Mouse (Mus musculus) midbrain, embryonic 10.5 days (tissue): ENCODE measurements around the gene Cit. TPM values are rescaled to one million over a fixed set of nuclear protein-coding genes. Genes with fewer than 3 reads are reported as not detected.

ENCODE experiments used
- DNase-seq: peaks from one replicate; pipeline ENCODE4 v3.0.0-alpha.2; 2017; ENCODE audit warnings: low spot score
- H3K27ac ChIP-seq: fragments of 300-500 bp; sonication (generic); replicated peaks from 2 replicates; pipeline ENCODE4 v1.5.1; 2016; ENCODE audit warnings: mild to moderate bottlenecking
- H3K27me3 ChIP-seq: fragments of 300-500 bp; sonication (generic); 2 replicates; pipeline ENCODE4 v1.6.1; 2016; ENCODE audit warnings: low read depth, mild to moderate bottlenecking; ENCODE audit not compliant: poor library complexity, severe bottlenecking
- H3K36me3 ChIP-seq: fragments of 300-500 bp; sonication (generic); 2 replicates; pipeline ENCODE4 v1.6.1; 2016; ENCODE audit warnings: mild to moderate bottlenecking, moderate library complexity
- H3K4me1 ChIP-seq: fragments of 300-500 bp; sonication (generic); 2 replicates; pipeline ENCODE4 v1.6.1; 2016
- H3K4me3 ChIP-seq: fragments of 300-500 bp; sonication (generic); 2 replicates; pipeline ENCODE4 v1.5.1; 2016; ENCODE audit warnings: mild to moderate bottlenecking, moderate library complexity
- H3K9me3 ChIP-seq: fragments of 300-500 bp; sonication (generic); replicated peaks from 2 replicates; pipeline ENCODE4 v1.6.1; 2016; ENCODE audit warnings: mild to moderate bottlenecking
- whole genome bisulfite sequencing: fragments of 180-500 bp; shearing (Covaris S2); methylation state at CpG from one replicate; pipeline ENCODE4 v1.1.7; 2016; 5-methylcytosine and 5-hydroxymethylcytosine counted together
- polyA plus RNA-seq: library from polyadenylated mRNA; unstranded; fragments of >200 nt; fragmentation: Nextera tagmentation; extraction: Ambion mirVana; gene quantifications from 2 replicates; pipeline ENCODE4 v1.2.1, GENCODE M21; 2016

The Cit gene
- polyA plus RNA-seq, 1 experiment from 2014 or later: 45.5 TPM

DNA sequence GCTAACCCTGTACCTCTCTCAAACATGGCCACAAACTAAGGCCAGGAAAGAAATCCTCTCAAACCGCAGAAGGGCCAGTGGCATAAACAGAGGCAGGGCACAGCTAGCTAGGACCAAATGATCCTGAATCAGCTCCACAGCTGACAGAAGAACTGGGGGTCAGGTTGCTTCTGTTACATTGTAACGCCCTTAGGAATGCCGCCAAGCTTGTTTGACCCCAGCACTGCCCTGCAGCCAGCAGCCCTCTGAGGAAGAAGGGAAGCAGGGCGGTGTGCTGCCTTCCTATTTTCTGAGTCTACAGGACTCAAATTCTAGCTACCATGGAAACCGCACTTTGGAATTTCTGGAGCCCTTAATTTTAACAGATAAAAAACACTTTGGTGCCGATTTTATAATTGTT lies 13.6 kb downstream of the Cit start:
- DNase-seq: no peak
- Histone ChIP-seq H3K36me3 (peaks cover 93% of the 10 kb centered on the region), H3K27me3 (no peaks in the 10 kb centered on the region), H3K9me3 (no peaks in the 10 kb centered on the region), H3K27ac (0 out of 2 replicates have a peak overlapping the region, but pooled peaks have one; percentile 6), H3K4me3 (no peak overlapping the region), H3K4me1 (peaks cover 33% of the 10 kb centered on the region)
- 81% methylated on average over 6 of the region's 6 CpGs for WGBS

DNA sequence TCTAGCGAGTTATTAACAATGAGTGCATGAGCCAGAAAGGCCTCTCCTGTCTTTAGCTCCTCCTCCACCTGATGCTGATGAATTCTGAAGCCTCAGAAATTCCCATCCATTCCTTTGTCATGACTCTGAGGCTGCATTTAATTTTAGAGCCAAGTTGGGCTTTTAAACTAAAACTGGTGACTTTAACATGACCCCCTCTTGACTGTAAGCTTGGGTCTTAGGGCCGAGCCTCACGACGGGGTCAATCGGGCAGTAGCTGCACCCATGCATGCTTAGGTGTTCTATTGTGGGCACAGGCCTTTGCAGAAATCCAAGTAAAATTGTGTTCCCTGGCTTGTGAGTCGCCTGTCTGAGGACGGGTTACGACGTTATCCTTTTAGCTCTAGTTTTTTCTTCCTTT lies 14.4 kb downstream of the Cit start:
- WGBS: 89% methylated on average over 9 of the region's 9 CpGs
- Histone ChIP-seq H3K27me3 (no peaks in the 10 kb centered on the region), H3K36me3 (peaks cover 93% of the 10 kb centered on the region), H3K9me3 (no peaks in the 10 kb centered on the region), H3K4me1 (peaks cover 33% of the 10 kb centered on the region), H3K4me3 (no peak overlapping the region), H3K27ac (no peak overlapping the region)
- DNase-seq: no peak

DNA sequence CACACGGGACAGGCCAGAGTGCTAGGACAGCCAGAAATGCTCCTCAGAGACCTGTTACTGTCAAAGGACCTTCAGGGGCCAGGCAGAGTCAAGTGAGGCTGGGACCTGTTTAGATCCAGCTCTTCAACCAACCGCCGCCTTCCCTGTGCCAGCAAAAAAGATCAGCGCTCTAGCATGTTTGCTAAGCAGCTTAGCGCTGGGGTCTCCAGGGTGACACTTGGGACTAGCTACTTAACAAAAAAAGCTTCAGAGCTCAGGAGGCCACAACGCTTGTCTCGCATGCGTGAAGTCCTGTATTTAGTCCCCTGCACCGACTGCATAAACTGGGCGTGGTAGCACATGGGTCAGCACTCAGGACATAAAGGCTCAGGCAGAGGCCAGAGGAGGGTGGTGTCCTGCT lies 16.9 kb downstream of the Cit start:
- Histone ChIP-seq H3K4me1 (peaks cover 33% of the 10 kb centered on the region), H3K9me3 (no peaks in the 10 kb centered on the region), H3K4me3 (no peak overlapping the region), H3K27me3 (no peaks in the 10 kb centered on the region), H3K27ac (no peak overlapping the region), H3K36me3 (peaks cover 96% of the 10 kb centered on the region)
- WGBS: 78% methylated on average over 10 of the region's 10 CpGs
- peak; percentile 24 for DNase-seq

DNA sequence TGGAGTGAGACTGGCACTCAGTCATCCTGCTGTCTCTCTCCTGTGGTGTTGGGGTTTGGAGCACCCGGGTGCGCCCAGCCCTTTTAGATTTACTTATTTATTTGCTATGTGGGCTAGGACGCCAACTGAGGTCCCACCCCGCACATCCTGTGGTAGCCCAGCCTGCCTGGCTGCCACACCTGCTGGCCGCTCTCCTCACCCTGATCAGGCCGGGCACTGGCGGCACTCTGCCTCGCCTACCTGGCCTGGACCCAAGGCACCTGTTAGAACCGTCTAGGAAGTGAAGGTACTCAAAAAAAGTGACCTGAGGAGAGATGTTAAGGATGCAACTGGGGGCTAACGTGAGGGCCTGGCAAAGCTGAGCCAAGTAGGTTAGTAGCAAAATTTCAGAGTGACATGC lies 17.4 kb downstream of the Cit start:
- H3K4me3 ChIP-seq: no peak overlapping the region
- no peak for DNase-seq
- peaks cover 33% of the 10 kb centered on the region for H3K4me1 ChIP-seq
- no peak overlapping the region for H3K27ac ChIP-seq
- 93% methylated on average over 10 of the region's 10 CpGs for WGBS
- no peaks in the 10 kb centered on the region for H3K27me3 ChIP-seq
- H3K36me3 ChIP-seq: peaks cover 95% of the 10 kb centered on the region
- no peaks in the 10 kb centered on the region for H3K9me3 ChIP-seq

DNA sequence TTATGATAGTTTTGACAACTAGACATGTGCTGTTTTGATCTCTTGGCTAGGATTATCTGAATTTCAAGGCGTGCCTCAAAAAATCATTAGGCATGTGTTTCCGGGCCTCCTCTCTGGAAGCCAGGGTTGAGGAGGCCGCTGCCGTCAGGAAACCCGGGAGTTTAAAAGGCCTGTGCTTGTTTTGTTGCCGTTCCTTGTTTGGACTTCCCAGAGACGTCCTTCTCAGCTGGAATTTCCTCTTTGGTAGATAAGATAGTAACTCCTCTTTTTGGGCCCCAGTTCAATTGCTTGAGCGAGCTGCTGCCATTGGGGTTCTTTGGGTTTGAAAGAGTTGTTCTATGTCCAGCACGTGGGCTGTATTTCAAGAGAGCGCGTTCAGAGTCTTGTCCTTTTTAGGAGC lies 21.2 kb downstream of the Cit start:
- no peak for DNase-seq
- no peak overlapping the region for H3K27ac ChIP-seq
- no peaks in the 10 kb centered on the region for H3K9me3 ChIP-seq
- H3K36me3 ChIP-seq: peaks cover 81% of the 10 kb centered on the region
- peaks cover 31% of the 10 kb centered on the region for H3K4me1 ChIP-seq
- H3K27me3 ChIP-seq: no peaks in the 10 kb centered on the region
- H3K4me3 ChIP-seq: no peak overlapping the region
- 85% methylated on average over 11 of the region's 11 CpGs for WGBS

DNA sequence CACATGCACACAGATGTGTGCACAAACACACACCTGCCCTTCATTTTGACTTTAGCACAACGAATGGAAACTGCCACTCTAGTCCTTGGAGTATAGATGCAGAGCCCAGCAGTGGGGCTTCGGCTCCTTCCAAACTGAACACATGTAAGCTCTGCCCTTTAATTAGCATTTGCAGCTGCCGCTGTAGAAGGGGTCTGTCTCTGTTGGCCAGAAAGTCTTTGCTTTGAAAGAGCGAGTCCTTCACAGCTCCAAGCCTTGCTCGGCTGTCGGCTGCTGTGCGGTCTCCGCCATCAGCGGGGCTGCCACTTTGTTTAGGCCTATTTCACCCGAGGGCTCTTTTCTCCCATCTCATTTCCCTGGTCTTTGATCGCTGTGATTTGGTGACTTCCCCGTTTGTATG lies 23.5 kb downstream of the Cit start:
- H3K9me3 ChIP-seq: no peaks in the 10 kb centered on the region
- H3K36me3 ChIP-seq: peaks cover 78% of the 10 kb centered on the region
- H3K4me1 ChIP-seq: peaks cover 16% of the 10 kb centered on the region
- peak; percentile 19 for DNase-seq
- 64% methylated on average over 12 of the region's 12 CpGs for WGBS
- H3K27me3 ChIP-seq: no peaks in the 10 kb centered on the region
- no peak overlapping the region for H3K4me3 ChIP-seq
- 0 out of 2 replicates have a peak overlapping the region, but pooled peaks have one; percentile 19 for H3K27ac ChIP-seq

DNA sequence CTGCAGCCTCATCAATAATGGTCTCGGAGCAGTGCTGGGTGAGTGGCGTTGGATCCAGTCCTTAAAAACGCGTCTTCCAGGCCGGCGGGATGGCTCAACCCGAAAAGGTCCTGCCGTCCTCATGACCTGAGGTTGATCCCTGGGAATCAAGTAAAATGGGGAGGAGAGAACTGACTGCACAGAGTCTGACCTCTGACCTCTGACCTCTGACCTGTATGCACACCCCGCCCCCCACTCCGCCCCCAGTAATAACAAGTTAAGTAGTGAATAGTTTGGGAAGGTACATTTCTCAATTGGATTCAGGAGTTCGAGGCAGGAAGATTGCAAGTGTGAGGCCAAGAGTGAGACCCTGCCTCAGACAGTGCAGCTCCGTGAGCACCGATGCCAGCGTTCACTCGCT lies 24.1 kb downstream of the Cit start:
- WGBS: 71% methylated on average over 15 of the region's 15 CpGs
- H3K36me3 ChIP-seq: peaks cover 78% of the 10 kb centered on the region
- H3K4me3 ChIP-seq: no peak overlapping the region
- DNase-seq: no peak
- H3K4me1 ChIP-seq: peaks cover 16% of the 10 kb centered on the region
- H3K27ac ChIP-seq: no peak overlapping the region
- no peaks in the 10 kb centered on the region for H3K27me3 ChIP-seq
- no peaks in the 10 kb centered on the region for H3K9me3 ChIP-seq

DNA sequence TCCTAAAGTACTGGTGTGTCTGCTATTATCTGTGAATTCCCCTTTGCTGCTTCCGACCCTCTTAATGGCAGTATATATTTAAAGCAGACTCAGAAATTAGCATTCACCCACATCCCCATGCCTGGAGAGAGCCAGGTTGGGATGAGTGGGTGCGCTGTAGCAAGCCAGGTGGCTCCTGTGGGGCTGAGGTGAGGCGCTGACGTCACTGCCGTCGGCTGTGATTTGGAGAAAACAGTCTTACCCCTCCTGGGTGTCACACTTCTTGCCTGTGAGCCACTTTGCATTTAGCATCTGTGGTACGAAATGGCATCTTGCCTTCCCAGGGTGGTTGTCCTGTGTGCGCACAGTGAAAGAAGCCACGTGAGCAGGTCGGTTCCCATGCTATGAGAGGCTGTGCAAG lies 26.1 kb downstream of the Cit start:
- Histone ChIP-seq H3K9me3 (no peaks in the 10 kb centered on the region), H3K36me3 (peaks cover 78% of the 10 kb centered on the region), H3K27ac (no peak overlapping the region), H3K4me3 (no peak overlapping the region), H3K27me3 (no peaks in the 10 kb centered on the region), H3K4me1 (peaks cover 16% of the 10 kb centered on the region)
- DNase-seq: no peak
- 96% methylated on average over 10 of the region's 10 CpGs for WGBS

DNA sequence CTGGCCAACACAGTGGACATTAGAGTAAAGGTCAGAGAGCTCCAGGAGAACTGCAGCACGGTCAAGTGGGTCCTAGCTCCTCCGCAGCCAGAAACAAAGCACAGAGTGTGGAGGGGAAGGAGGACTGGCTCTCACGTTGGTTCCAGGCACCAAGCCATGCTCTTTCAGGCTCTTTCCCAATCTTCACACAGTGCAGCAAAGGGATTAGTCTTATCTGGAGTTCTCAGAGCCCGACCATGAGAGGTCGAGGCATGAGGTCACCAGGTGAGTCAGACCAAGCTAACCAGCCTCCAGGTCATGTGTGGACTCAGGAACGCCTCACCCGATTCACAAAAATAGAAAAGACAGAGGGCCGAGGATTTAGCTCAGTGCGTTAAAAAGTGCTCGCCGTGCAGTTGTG lies 27.0 kb downstream of the Cit start:
- no peak overlapping the region for H3K27ac ChIP-seq
- DNase-seq: no peak
- no peaks in the 10 kb centered on the region for H3K9me3 ChIP-seq
- H3K36me3 ChIP-seq: peaks cover 78% of the 10 kb centered on the region
- no peaks in the 10 kb centered on the region for H3K27me3 ChIP-seq
- peaks cover 16% of the 10 kb centered on the region for H3K4me1 ChIP-seq
- WGBS: 90% methylated on average over 11 of the region's 11 CpGs
- H3K4me3 ChIP-seq: no peak overlapping the region

DNA sequence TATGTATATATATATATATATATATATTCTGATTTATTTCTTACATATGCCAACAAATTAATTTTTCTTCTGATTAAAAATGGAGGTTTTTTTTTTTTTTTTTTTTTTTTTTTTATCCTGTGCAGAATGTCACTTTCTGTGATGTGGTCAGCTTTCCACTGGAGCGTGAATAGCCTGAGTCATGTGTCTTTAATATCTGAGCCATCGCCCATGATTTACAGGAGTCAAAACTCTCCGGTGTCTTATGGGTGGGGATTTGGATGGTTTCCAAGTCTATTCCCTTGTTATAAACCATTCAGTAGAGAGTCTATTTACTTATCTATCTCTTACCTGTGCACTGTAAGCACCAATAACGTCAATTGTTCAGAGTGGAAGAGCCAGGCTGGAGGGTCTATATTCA lies 27.9 kb downstream of the Cit start:
- H3K27me3 ChIP-seq: no peaks in the 10 kb centered on the region
- 98% methylated on average over 4 of the region's 4 CpGs for WGBS
- H3K9me3 ChIP-seq: no peaks in the 10 kb centered on the region
- no peak for DNase-seq
- H3K4me1 ChIP-seq: peaks cover 14% of the 10 kb centered on the region
- peaks cover 77% of the 10 kb centered on the region for H3K36me3 ChIP-seq
- H3K4me3 ChIP-seq: no peak overlapping the region
- no peak overlapping the region for H3K27ac ChIP-seq

DNA sequence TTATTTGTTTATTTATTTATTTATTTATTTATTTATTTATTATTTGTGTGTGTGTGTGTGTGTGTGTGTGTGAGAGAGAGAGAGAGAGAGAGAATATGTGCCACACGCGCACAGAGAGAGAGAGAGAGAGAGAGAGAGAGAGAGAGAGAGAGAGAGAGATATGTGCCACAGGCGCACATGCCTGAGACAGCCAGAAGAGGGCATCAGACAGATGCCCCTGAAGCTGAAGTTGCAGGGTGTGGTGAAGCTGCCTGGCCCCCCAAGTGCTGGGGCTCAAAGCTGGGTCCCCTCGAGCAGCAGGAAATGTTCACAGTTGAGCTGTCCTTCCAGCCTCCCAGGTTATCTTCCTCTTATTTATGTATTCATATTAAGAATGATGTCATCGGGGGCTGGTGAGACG lies 32.3 kb downstream of the Cit start:
- no peak for DNase-seq
- H3K9me3 ChIP-seq: no peaks in the 10 kb centered on the region
- no peak overlapping the region for H3K27ac ChIP-seq
- 94% methylated on average over 6 of the region's 6 CpGs for WGBS
- no peak overlapping the region for H3K4me3 ChIP-seq
- H3K4me1 ChIP-seq: no peaks in the 10 kb centered on the region
- H3K36me3 ChIP-seq: peaks cover 83% of the 10 kb centered on the region
- H3K27me3 ChIP-seq: no peaks in the 10 kb centered on the region

DNA sequence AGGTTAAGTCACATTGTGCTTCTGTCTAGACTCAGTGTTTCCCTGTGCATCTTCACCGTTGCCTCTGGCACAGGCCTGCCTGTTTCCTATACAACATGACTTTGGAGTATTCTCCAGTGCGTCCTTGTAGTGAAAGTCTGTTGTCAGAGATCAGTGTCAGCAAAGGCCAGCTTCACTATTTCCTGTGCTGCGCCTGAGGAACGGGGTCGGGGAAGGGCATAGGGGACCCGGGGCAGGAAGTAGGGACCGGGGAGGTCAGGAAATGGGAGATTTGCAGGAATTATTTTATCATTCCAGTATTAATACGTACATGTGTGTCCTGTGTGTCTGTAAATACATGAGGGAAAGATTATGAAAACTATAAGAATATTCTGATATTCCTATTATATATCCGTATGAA lies 37.1 kb downstream of the Cit start:
- peaks cover 82% of the 10 kb centered on the region for H3K36me3 ChIP-seq
- H3K27me3 ChIP-seq: no peaks in the 10 kb centered on the region
- H3K27ac ChIP-seq: no peak overlapping the region
- no peaks in the 10 kb centered on the region for H3K9me3 ChIP-seq
- no peaks in the 10 kb centered on the region for H3K4me1 ChIP-seq
- no peak overlapping the region for H3K4me3 ChIP-seq
- DNase-seq: no peak
- 86% methylated on average over 9 of the region's 9 CpGs for WGBS

DNA sequence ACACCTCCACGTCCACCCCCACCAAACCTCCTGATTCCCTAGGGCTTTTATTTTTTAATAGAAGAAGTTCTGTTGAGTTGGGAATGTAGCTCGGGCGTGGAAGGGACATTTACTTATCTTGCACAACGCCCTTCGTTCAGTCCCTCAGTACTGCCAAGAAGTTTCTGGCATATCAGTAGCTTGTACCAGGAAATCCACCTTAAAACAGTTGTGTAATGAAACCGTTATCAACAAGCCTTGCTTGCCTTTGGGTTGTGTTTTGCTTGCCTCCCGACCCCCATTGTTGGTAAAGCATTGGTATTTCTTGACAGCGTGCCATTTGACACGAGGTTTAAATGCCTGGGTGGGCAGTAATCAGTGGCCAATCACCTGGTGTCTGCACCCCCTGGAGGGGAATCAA lies 39.4 kb downstream of the Cit start:
- 97% methylated on average over 9 of the region's 9 CpGs for WGBS
- no peaks in the 10 kb centered on the region for H3K4me1 ChIP-seq

DNA sequence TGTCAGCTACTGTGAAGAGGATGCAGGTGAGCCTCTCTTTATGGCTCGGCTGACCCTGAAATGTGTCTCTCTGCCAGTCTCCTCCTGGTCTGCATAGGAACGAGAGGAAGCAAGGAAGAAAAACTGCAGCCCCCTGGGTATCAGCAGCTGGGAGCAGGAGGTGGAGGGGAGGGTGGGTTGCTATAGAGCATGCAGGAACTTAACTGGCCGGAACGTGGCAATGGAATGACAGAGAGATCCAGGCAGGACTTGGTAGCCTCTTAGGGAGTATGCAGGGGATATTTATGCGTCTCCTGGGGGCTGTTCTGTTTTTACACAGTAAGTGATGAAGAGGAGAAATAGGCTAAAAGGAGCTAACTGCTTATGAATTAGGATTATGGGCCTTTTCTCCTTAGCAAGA lies 48.7 kb downstream of the Cit start:
- WGBS: 91% methylated on average over 5 of the region's 5 CpGs
- H3K4me1 ChIP-seq: no peaks in the 10 kb centered on the region
- peaks cover 87% of the 10 kb centered on the region for H3K36me3 ChIP-seq

More for the DNA sequence above, 39.4 kb downstream of the Cit start:
- Histone ChIP-seq H3K27ac (no peak overlapping the region), H3K9me3 (0 out of 2 replicates have a peak, but pooled peaks cover 3% of the 10 kb centered on the region), H3K4me3 (no peak overlapping the region), H3K27me3 (no peaks in the 10 kb centered on the region), H3K36me3 (peaks cover 83% of the 10 kb centered on the region)
- no peak for DNase-seq

More for the DNA sequence above, 48.7 kb downstream of the Cit start:
- no peaks in the 10 kb centered on the region for H3K9me3 ChIP-seq
- no peak overlapping the region for H3K4me3 ChIP-seq
- no peak overlapping the region for H3K27ac ChIP-seq
- H3K27me3 ChIP-seq: no peaks in the 10 kb centered on the region
- no peak for DNase-seq
